Mouse (Mus musculus): ENCODE data around the gene Cabp7. TPM values are rescaled to one million over a fixed set of nuclear protein-coding genes. Genes with fewer than 3 reads are reported as not detected.

Gene Cabp7
- polyA plus RNA-seq, 1 experiment: not detected

- TF ChIP-seq CTCF (IDR thresholded peaks at IDR 0.05; ENCODE audit: borderline replicate concordance, insufficient read depth, low read length) (no peak), POLR2A (IDR thresholded peaks at IDR 0.05; ENCODE audit: low read depth, low read length) (no peak)
- Histone ChIP-seq H3K4me1 (ENCODE audit: control insufficient read depth, insufficient read depth, low read length) (peaks cover 8% of the 10 kb centered on the region), H3K4me3 (ENCODE audit: insufficient read depth, low read length) (no peak overlapping the region), H3K27ac (ENCODE audit: insufficient read depth, low read length) (no peak overlapping the region)
Observed at GRCm38 (mm10) chr11:4768399-4768798, 21.8 kb upstream of the Cabp7 start.

GRCm38 (mm10) chr11:4764476-4764875 is 17.9 kb upstream of the Cabp7 start:
- no peak overlapping the region for H3K27ac ChIP-seq (ENCODE audit: insufficient read depth, low read length)
- H3K4me1 ChIP-seq (ENCODE audit: control insufficient read depth, insufficient read depth, low read length): no peaks in the 10 kb centered on the region
- TF ChIP-seq CTCF (IDR thresholded peaks at IDR 0.05; ENCODE audit: borderline replicate concordance, insufficient read depth, low read length) (no peak), POLR2A (IDR thresholded peaks at IDR 0.05; ENCODE audit: low read depth, low read length) (no peak)
- H3K4me3 ChIP-seq (ENCODE audit: insufficient read depth, low read length): no peak overlapping the region

GRCm38 (mm10) chr11:4763631-4764030 is 17.1 kb upstream of the Cabp7 start:
- H3K27ac ChIP-seq (ENCODE audit: insufficient read depth, low read length): no peak overlapping the region
- no peak for TF ChIP-seq POLR2A (IDR thresholded peaks at IDR 0.05; ENCODE audit: low read depth, low read length)
- TF ChIP-seq CTCF (IDR thresholded peaks at IDR 0.05; ENCODE audit: borderline replicate concordance, insufficient read depth, low read length): no peak
- H3K4me3 ChIP-seq (ENCODE audit: insufficient read depth, low read length): no peak overlapping the region
- no peaks in the 10 kb centered on the region for H3K4me1 ChIP-seq (ENCODE audit: control insufficient read depth, insufficient read depth, low read length)

- TF ChIP-seq POLR2A (IDR thresholded peaks at IDR 0.05; ENCODE audit: low read depth, low read length) (no peak), CTCF (IDR thresholded peaks at IDR 0.05; ENCODE audit: borderline replicate concordance, insufficient read depth, low read length) (no peak)
- Histone ChIP-seq H3K4me1 (ENCODE audit: control insufficient read depth, insufficient read depth, low read length) (no peaks in the 10 kb centered on the region), H3K4me3 (ENCODE audit: insufficient read depth, low read length) (no peak overlapping the region), H3K27ac (ENCODE audit: insufficient read depth, low read length) (no peak overlapping the region)
Observed at GRCm38 (mm10) chr11:4762511-4762910, 15.9 kb upstream of the Cabp7 start.

GRCm38 (mm10) chr11:4761991-4762390 is 15.4 kb upstream of the Cabp7 start:
- Histone ChIP-seq H3K4me1 (ENCODE audit: control insufficient read depth, insufficient read depth, low read length) (no peaks in the 10 kb centered on the region), H3K27ac (ENCODE audit: insufficient read depth, low read length) (no peak overlapping the region), H3K4me3 (ENCODE audit: insufficient read depth, low read length) (no peak overlapping the region)
- TF ChIP-seq POLR2A (IDR thresholded peaks at IDR 0.05; ENCODE audit: low read depth, low read length) (no peak), CTCF (IDR thresholded peaks at IDR 0.05; ENCODE audit: borderline replicate concordance, insufficient read depth, low read length) (no peak)

- no peak overlapping the region for H3K4me3 ChIP-seq (ENCODE audit: insufficient read depth, low read length)
- no peaks in the 10 kb centered on the region for H3K4me1 ChIP-seq (ENCODE audit: control insufficient read depth, insufficient read depth, low read length)
- TF ChIP-seq POLR2A (IDR thresholded peaks at IDR 0.05; ENCODE audit: low read depth, low read length) (no peak), CTCF (IDR thresholded peaks at IDR 0.05; ENCODE audit: borderline replicate concordance, insufficient read depth, low read length) (no peak)
- no peak overlapping the region for H3K27ac ChIP-seq (ENCODE audit: insufficient read depth, low read length)
Observed at GRCm38 (mm10) chr11:4760438-4760837, 13.9 kb upstream of the Cabp7 start.

- TF ChIP-seq POLR2A (IDR thresholded peaks at IDR 0.05; ENCODE audit: low read depth, low read length) (no peak), CTCF (IDR thresholded peaks at IDR 0.05; ENCODE audit: borderline replicate concordance, insufficient read depth, low read length) (no peak)
- Histone ChIP-seq H3K4me3 (ENCODE audit: insufficient read depth, low read length) (no peak overlapping the region), H3K27ac (ENCODE audit: insufficient read depth, low read length) (no peak overlapping the region), H3K4me1 (ENCODE audit: control insufficient read depth, insufficient read depth, low read length) (no peaks in the 10 kb centered on the region)
Observed at GRCm38 (mm10) chr11:4757789-4758158, 11.2 kb upstream of the Cabp7 start.

- H3K27ac ChIP-seq (ENCODE audit: insufficient read depth, low read length): no peak overlapping the region
- TF ChIP-seq CTCF (IDR thresholded peaks at IDR 0.05; ENCODE audit: borderline replicate concordance, insufficient read depth, low read length): no peak
- no peak overlapping the region for H3K4me3 ChIP-seq (ENCODE audit: insufficient read depth, low read length)
- H3K4me1 ChIP-seq (ENCODE audit: control insufficient read depth, insufficient read depth, low read length): no peaks in the 10 kb centered on the region
Observed at GRCm38 (mm10) chr11:4756984-4757788, 10.6 kb upstream of the Cabp7 start.

- H3K27ac ChIP-seq (ENCODE audit: insufficient read depth, low read length): no peak overlapping the region
- no peaks in the 10 kb centered on the region for H3K4me1 ChIP-seq (ENCODE audit: control insufficient read depth, insufficient read depth, low read length)
- TF ChIP-seq POLR2A (IDR thresholded peaks at IDR 0.05; ENCODE audit: low read depth, low read length) (no peak), CTCF (IDR thresholded peaks at IDR 0.05; ENCODE audit: borderline replicate concordance, insufficient read depth, low read length) (no peak)
- no peak overlapping the region for H3K4me3 ChIP-seq (ENCODE audit: insufficient read depth, low read length)
Observed at GRCm38 (mm10) chr11:4756460-4756859, 9.9 kb upstream of the Cabp7 start.

- no peak overlapping the region for H3K27ac ChIP-seq (ENCODE audit: insufficient read depth, low read length)
- H3K4me3 ChIP-seq (ENCODE audit: insufficient read depth, low read length): no peak overlapping the region
- no peaks in the 10 kb centered on the region for H3K4me1 ChIP-seq (ENCODE audit: control insufficient read depth, insufficient read depth, low read length)
- TF ChIP-seq CTCF (IDR thresholded peaks at IDR 0.05; ENCODE audit: borderline replicate concordance, insufficient read depth, low read length): no peak
- TF ChIP-seq POLR2A (IDR thresholded peaks at IDR 0.05; ENCODE audit: low read depth, low read length): no peak
Observed at GRCm38 (mm10) chr11:4754867-4755266, 8.3 kb upstream of the Cabp7 start.

Data from embryonic fibroblast, embryonic 13.5 days (primary cell).